Mouse (Mus musculus): ENCODE data around the gene Scn1b. TPM values are rescaled to one million over a fixed set of nuclear protein-coding genes. Genes with fewer than 3 reads are reported as not detected.

Gene Scn1b
- polyA plus RNA-seq, 1 experiment from 2014 or later, result 3.0 TPM

DNA sequence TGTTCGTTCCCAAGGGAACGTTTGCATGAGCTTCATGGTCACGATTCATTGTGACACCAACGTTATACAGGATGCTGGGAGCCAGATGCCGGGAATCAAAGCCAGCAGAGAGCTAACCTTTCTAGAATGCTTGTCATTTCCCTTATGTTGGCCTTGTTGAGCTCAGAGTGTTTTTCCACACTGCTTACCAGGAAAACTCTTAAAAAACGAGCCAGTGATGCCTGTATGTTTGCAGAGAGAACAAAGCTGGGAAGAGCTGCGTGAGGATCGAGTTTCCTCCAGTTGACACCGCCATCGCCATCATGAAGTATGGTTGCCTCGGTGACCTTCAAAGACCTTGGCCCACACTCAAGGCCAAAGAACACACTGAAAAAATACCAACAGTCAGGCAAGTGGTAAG lies 35.5 kb upstream of the Scn1b start:
- H3K4me1 ChIP-seq (ENCODE audit: control insufficient read depth, insufficient read depth, low read length), result no peaks in the 10 kb centered on the region; the same call in 1 of the 2 replicates
- 73% methylated on average over 11 of the region's 11 CpGs for WGBS (ENCODE audit: insufficient replicate concordance)
- ATAC-seq (replicated peaks; ENCODE audit: insufficient number of reproducible peaks, low FRiP score, low TSS enrichment), result no peak
- H3K9ac ChIP-seq (ENCODE audit: low read depth, low read length), result no peak overlapping the region
- no peaks in the 10 kb centered on the region for H3K27me3 ChIP-seq (ENCODE audit: control insufficient read depth, insufficient read depth, low read length)
- no peak overlapping the region for H3K4me2 ChIP-seq
- H3K27ac ChIP-seq (ENCODE audit: low read depth, low read length), result no peak overlapping the region
- no peaks in the 10 kb centered on the region for H3K36me3 ChIP-seq (ENCODE audit: control insufficient read depth, insufficient read depth, low read length)
- 0 out of 2 replicates have a peak, but pooled peaks cover 3% of the 10 kb centered on the region for H3K9me3 ChIP-seq (replicated peaks; ENCODE audit: control insufficient read depth, low read length)
- no peak overlapping the region for H3K4me3 ChIP-seq (ENCODE audit: low read depth, low read length)

DNA sequence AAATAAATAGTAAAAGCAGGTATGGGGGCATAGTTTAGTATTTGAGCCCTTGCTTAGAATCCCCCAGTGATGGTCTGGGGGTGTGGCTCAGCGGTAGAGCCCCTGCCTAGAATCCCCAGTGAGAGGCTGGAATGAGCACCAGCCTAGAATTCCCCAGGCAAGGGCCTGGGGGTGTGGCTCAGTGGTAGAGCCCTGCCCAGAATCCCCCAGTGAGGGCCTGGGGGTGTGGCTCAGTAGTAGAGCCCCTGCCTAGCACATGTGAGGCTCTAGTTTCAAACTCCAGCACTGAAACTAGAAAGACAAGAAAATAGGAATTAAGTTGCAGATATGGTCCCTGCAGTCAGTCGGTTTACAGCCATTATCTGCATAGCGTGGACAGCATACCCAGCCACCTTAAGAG lies 35.0 kb upstream of the Scn1b start:
- H3K36me3 ChIP-seq (ENCODE audit: control insufficient read depth, insufficient read depth, low read length), result no peaks in the 10 kb centered on the region
- no peaks in the 10 kb centered on the region for H3K27me3 ChIP-seq (ENCODE audit: control insufficient read depth, insufficient read depth, low read length)
- no peak overlapping the region for H3K4me2 ChIP-seq
- WGBS (ENCODE audit: insufficient replicate concordance), result 44% methylated on average over 3 of the region's 3 CpGs
- ATAC-seq (replicated peaks; ENCODE audit: insufficient number of reproducible peaks, low FRiP score, low TSS enrichment), result no peak
- no peaks in the 10 kb centered on the region; the same call in 1 of the 2 replicates for H3K4me1 ChIP-seq (ENCODE audit: control insufficient read depth, insufficient read depth, low read length)
- no peak overlapping the region for H3K9ac ChIP-seq (ENCODE audit: low read depth, low read length)
- no peak overlapping the region for H3K27ac ChIP-seq (ENCODE audit: low read depth, low read length)
- no peak overlapping the region for H3K4me3 ChIP-seq (ENCODE audit: low read depth, low read length)
- H3K9me3 ChIP-seq (replicated peaks; ENCODE audit: control insufficient read depth, low read length), result 0 out of 2 replicates have a peak, but pooled peaks cover 3% of the 10 kb centered on the region

DNA sequence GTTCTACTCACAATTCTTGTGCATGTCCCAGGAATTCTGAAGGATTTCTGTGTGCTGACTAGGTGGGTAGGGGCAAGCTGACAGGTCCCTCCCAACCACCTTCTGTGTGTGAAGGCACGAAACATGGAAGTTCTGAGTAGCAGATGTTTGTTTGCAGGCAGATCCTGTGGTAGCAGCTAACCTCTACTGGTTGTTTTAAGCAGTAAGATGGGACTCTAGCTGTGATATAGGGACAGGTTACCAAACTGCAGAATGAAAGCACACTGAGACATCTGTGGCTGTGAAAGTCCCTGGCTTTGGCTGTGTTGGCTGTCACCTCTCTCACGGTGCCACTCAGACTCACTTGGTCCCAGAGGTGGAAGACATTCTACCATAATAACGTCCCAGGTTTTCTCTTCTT lies 34.4 kb upstream of the Scn1b start:
- H3K9me3 ChIP-seq (replicated peaks; ENCODE audit: control insufficient read depth, low read length), result 0 out of 2 replicates have a peak, but pooled peaks cover 3% of the 10 kb centered on the region
- no peak overlapping the region for H3K4me2 ChIP-seq
- H3K27me3 ChIP-seq (ENCODE audit: control insufficient read depth, insufficient read depth, low read length), result no peaks in the 10 kb centered on the region
- H3K4me1 ChIP-seq (ENCODE audit: control insufficient read depth, insufficient read depth, low read length), result no peaks in the 10 kb centered on the region; the same call in 1 of the 2 replicates
- WGBS (ENCODE audit: insufficient replicate concordance), result 65% methylated on average over 3 of the region's 3 CpGs
- ATAC-seq (replicated peaks; ENCODE audit: insufficient number of reproducible peaks, low FRiP score, low TSS enrichment), result no peak
- no peak overlapping the region for H3K27ac ChIP-seq (ENCODE audit: low read depth, low read length)
- no peak overlapping the region for H3K9ac ChIP-seq (ENCODE audit: low read depth, low read length)
- H3K36me3 ChIP-seq (ENCODE audit: control insufficient read depth, insufficient read depth, low read length), result no peaks in the 10 kb centered on the region
- H3K4me3 ChIP-seq (ENCODE audit: low read depth, low read length), result no peak overlapping the region

DNA sequence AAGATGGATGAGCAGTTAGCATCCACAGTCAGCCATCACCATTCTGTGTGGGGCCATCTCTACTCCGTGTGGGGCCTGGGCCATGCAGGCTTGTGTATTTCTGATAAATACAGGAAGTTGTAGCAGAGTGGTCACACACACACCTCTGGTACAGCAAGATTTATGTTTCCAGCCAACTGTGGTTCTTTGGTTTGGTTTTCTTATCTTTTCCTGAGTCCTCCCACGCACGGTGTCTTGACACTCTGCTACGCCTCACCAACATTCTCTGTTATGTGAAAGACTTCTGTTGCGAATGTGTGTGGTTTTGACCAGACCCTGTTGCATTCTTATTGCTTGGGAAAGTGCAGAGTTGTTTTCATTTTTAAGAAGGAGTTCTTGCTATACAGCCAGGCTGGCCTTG lies 34.0 kb upstream of the Scn1b start:
- Histone ChIP-seq H3K4me3 (ENCODE audit: low read depth, low read length) (no peak overlapping the region), H3K4me2 (no peak overlapping the region), H3K27ac (ENCODE audit: low read depth, low read length) (no peak overlapping the region), H3K27me3 (ENCODE audit: control insufficient read depth, insufficient read depth, low read length) (no peaks in the 10 kb centered on the region), H3K9ac (ENCODE audit: low read depth, low read length) (no peak overlapping the region), H3K4me1 (ENCODE audit: control insufficient read depth, insufficient read depth, low read length) (no peaks in the 10 kb centered on the region; the same call in 1 of the 2 replicates), H3K9me3 (replicated peaks; ENCODE audit: control insufficient read depth, low read length) (0 out of 2 replicates have a peak, but pooled peaks cover 3% of the 10 kb centered on the region), H3K36me3 (ENCODE audit: control insufficient read depth, insufficient read depth, low read length) (no peaks in the 10 kb centered on the region)
- 53% methylated on average over 5 of the region's 5 CpGs for WGBS (ENCODE audit: insufficient replicate concordance)
- ATAC-seq (replicated peaks; ENCODE audit: insufficient number of reproducible peaks, low FRiP score, low TSS enrichment), result no peak

DNA sequence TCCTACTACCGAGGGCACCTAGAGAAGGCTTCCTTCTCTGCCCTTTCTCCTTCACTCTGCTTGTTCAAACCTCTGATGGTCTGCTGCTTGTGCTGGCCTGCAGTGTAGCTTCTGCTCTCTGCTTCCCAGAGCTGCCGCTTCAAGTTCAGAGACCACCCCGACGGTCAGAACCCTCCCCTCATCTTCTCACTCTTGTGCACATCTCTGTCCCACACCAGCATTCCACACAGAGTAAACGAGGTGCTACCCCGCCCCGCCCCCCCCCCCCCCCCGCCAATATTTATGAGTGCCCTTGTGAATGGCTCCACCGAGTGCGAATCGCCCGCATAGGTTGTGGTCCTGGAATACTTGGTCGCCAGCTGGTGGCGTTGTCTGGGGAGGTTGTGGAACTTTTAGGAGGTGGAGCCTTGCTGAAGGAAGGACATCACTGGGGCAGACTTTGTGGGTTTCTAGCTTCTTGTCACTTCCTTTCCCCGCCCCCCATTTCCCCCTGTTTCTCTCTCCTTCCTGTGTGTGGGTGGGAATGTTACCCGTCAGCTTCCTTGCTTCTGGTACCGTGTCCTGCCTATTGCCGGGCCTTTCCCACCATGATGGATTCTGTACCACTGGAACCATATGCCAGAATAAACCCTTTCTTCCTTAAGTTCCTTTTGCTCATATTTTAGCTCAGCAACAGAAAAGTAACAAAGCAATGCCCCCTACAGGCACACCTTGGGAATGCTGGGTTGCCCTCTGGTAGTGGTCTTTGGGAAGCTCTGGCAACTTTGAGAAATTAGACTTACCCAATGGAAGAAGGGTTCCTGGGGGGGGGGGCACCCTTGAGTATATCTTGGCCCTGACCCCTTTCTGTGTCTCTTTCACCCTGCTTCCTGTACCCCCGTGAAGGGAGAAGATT lies 29.5 kb upstream of the Scn1b start:
- ATAC-seq (replicated peaks; ENCODE audit: insufficient number of reproducible peaks, low FRiP score, low TSS enrichment), result no peak
- Histone ChIP-seq H3K9ac (ENCODE audit: low read depth, low read length) (no peak overlapping the region), H3K4me1 (ENCODE audit: control insufficient read depth, insufficient read depth, low read length) (peaks cover 9% of the 10 kb centered on the region), H3K36me3 (ENCODE audit: control insufficient read depth, insufficient read depth, low read length) (no peaks in the 10 kb centered on the region), H3K27me3 (ENCODE audit: control insufficient read depth, insufficient read depth, low read length) (no peaks in the 10 kb centered on the region), H3K27ac (ENCODE audit: low read depth, low read length) (peak overlapping the region; percentile 72; the same call in 1 of the 2 replicates), H3K9me3 (replicated peaks; ENCODE audit: control insufficient read depth, low read length) (0 out of 2 replicates have a peak, but pooled peaks cover 3% of the 10 kb centered on the region), H3K4me2 (0 out of 2 replicates have a peak overlapping the region, but pooled peaks have one; percentile 23), H3K4me3 (ENCODE audit: low read depth, low read length) (no peak overlapping the region)
- 37% methylated on average over 18 of the region's 19 CpGs for WGBS (ENCODE audit: insufficient replicate concordance)

DNA sequence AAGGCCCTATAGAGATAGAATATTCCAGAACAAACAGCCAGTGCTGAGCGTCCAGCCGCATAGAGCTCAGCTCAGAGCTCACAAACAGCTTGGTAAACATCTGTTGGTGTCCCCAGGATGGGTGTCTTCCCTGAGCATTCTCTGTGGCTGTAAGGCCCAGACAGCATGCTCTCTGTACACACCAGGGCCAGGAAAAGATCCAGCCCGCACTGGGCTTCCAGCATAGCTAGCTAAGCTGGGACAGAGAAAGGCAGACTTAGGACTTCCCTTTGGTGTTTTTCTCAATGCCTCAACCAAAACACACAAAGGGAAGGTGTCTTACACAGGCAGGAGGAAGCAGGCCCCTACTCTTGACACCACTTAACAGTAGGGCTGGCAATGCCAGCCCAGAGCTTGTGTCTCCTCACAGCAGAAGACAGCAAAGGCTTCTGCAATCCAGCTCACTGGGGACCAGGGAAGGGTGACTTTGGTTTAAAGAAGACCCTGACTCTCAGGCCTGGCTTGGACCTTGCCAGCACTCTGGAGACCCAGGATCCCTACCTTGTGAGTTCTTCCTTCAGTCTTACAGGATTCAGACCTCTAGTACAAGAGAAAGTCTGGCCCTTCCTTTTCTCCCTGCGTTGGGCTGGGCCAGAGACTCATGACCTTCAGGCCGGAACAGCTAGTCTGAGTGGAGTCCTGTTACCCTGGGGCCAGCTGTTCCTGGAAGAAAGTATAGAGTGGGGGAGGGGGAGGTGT lies 28.7 kb upstream of the Scn1b start, which contains the start of gene Gramd1a:
TSS of gene Gramd1a (minus strand) at position 601 of the 738 bp plus-strand sequence.
- WGBS (ENCODE audit: insufficient replicate concordance), result 51% methylated on average over 5 of the region's 5 CpGs
- Histone ChIP-seq H3K27ac (ENCODE audit: low read depth, low read length) (peak within 1 kb of the TSS; percentile 72; the same call in 1 of the 2 replicates), H3K9me3 (replicated peaks; ENCODE audit: control insufficient read depth, low read length) (0 out of 2 replicates have a peak, but pooled peaks cover 3% of the 10 kb centered on the region), H3K36me3 (ENCODE audit: control insufficient read depth, insufficient read depth, low read length) (no peaks in the 10 kb centered on the region), H3K4me1 (ENCODE audit: control insufficient read depth, insufficient read depth, low read length) (peaks cover 9% of the 10 kb centered on the region), H3K27me3 (ENCODE audit: control insufficient read depth, insufficient read depth, low read length) (no peaks in the 10 kb centered on the region), H3K4me2 (0 out of 2 replicates have a peak within 1 kb of the TSS, but pooled peaks have one; percentile 23), H3K9ac (ENCODE audit: low read depth, low read length) (peak within 1 kb of the TSS; percentile 43; the same call in 1 of the 2 replicates), H3K4me3 (ENCODE audit: low read depth, low read length) (no peak within 1 kb of the TSS)
- ATAC-seq (replicated peaks; ENCODE audit: insufficient number of reproducible peaks, low FRiP score, low TSS enrichment), result no peak

DNA sequence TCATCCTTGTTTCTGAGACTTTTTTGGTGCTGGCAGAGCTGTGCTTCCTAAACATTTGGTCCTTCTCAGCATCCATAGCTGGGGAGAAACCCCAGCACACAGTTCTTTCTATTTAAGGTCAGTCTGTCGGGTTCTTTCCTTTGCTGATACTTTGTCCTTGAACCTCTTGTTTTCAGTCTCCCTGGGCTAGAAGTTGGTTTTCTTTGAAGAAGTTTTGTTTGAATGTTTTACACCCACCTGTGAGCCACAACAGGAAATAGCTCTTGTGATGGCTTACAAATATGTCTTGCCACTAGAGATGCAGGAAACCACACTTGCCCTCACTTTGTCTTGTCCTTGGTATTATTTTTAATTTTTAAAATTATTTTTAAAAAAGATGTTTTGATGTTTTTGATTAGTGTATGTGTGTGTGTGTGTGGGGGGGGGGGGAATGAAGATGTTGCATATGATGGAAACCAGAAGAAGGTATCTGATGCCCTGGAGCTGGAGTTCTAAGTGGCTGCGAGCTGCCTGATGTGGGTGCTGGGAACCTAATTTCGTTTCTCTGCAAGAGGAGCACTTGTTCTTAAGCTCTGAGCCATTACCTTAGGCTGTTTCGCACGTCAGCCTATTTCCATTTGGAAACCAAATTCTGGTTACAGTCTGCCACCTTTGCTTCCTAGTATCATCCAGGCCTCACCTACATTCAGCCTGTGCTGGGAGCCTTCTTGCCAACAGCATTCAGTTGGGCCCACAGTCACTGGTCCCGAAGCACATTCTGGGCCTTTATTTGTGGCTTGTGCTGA lies 26.9 kb upstream of the Scn1b start:
- Histone ChIP-seq H3K4me1 (ENCODE audit: control insufficient read depth, insufficient read depth, low read length) (peaks cover 23% of the 10 kb centered on the region), H3K27ac (ENCODE audit: low read depth, low read length) (no peak overlapping the region), H3K27me3 (ENCODE audit: control insufficient read depth, insufficient read depth, low read length) (no peaks in the 10 kb centered on the region), H3K9me3 (replicated peaks; ENCODE audit: control insufficient read depth, low read length) (no peaks in the 10 kb centered on the region), H3K36me3 (ENCODE audit: control insufficient read depth, insufficient read depth, low read length) (no peaks in the 10 kb centered on the region), H3K9ac (ENCODE audit: low read depth, low read length) (no peak overlapping the region), H3K4me2 (no peak overlapping the region), H3K4me3 (ENCODE audit: low read depth, low read length) (no peak overlapping the region)
- 90% methylated on average over 6 of the region's 6 CpGs for whole genome bisulfite sequencing (ENCODE audit: insufficient replicate concordance)
- no peak for ATAC-seq (replicated peaks; ENCODE audit: insufficient number of reproducible peaks, low FRiP score, low TSS enrichment)

All from heart, embryonic 11.5 days (tissue).